Mouse (Mus musculus) natural killer cell, adult 2 months (primary cell): ENCODE data around the gene Znrf3.
"Not testable (repeated sequence)": the region's sequence is repeated elsewhere in the genome, so short reads cannot be mapped to it uniquely, and the experiment has no call there.

Experiments used
- DNase-seq, 2 experiments: peaks; one replicate each; pipeline ENCODE4 v3.0.0; 2022; ENCODE audit warnings: low spot score in 2 of 2

Znrf3 gene

GRCm38 (mm10) chr11:5444599-5445451, at the start of gene Znrf3:
Gene Znrf3, minus strand, starts transcription at chr11:5444847.
- DNase-seq: peak; percentile 95

GRCm38 (mm10) chr11:5493869-5494268, 49.2 kb upstream of the Znrf3 start:
- no peak for DNase-seq

GRCm38 (mm10) chr11:5491912-5492311, 47.3 kb upstream of the Znrf3 start:
- no peak for DNase-seq

GRCm38 (mm10) chr11:5490989-5491656, 46.5 kb upstream of the Znrf3 start:
- no peak for DNase-seq

- DNase-seq: not testable (repeated sequence)
Observed at GRCm38 (mm10) chr11:5489433-5489832, 44.8 kb upstream of the Znrf3 start.

GRCm38 (mm10) chr11:5485193-5486011, 40.8 kb upstream of the Znrf3 start:
- DNase-seq: peak; percentile 78 to 83

- no peak for DNase-seq
Observed at GRCm38 (mm10) chr11:5482581-5482980, 37.9 kb upstream of the Znrf3 start.

GRCm38 (mm10) chr11:5478831-5479230, 34.2 kb upstream of the Znrf3 start:
- DNase-seq: no peak

GRCm38 (mm10) chr11:5478193-5478592, 33.5 kb upstream of the Znrf3 start:
- no peak for DNase-seq

- DNase-seq: no peak
Observed at GRCm38 (mm10) chr11:5476806-5477205, 32.2 kb upstream of the Znrf3 start.

GRCm38 (mm10) chr11:5475556-5476118, 31.0 kb upstream of the Znrf3 start:
- not testable (repeated sequence) for DNase-seq

GRCm38 (mm10) chr11:5474130-5474529, 29.5 kb upstream of the Znrf3 start:
- peak; percentile 45 to 59 for DNase-seq

- no peak for DNase-seq
Observed at GRCm38 (mm10) chr11:5470055-5470454, 25.4 kb upstream of the Znrf3 start.

- DNase-seq: peak; percentile 54 to 66
Observed at GRCm38 (mm10) chr11:5469084-5469483, 24.4 kb upstream of the Znrf3 start.

GRCm38 (mm10) chr11:5468471-5468870, 23.8 kb upstream of the Znrf3 start:
- DNase-seq: no peak

- DNase-seq: no peak
Observed at GRCm38 (mm10) chr11:5451923-5452322, 7.3 kb upstream of the Znrf3 start.

GRCm38 (mm10) chr11:5451341-5451740, 6.7 kb upstream of the Znrf3 start:
- no peak for DNase-seq

- no peak for DNase-seq
Observed at GRCm38 (mm10) chr11:5450701-5451100, 6.1 kb upstream of the Znrf3 start.

GRCm38 (mm10) chr11:5445452-5445953, 856 bp upstream of the Znrf3 start:
- no peak for DNase-seq

GRCm38 (mm10) chr11:5444234-5444598, 431 bp downstream of the Znrf3 start:
- DNase-seq: peak in 1 of 2 experiments; percentile 15

- no peak for DNase-seq
Observed at GRCm38 (mm10) chr11:5443511-5444233, 975 bp downstream of the Znrf3 start.
